Mouse (Mus musculus): ENCODE measurements around the gene Klf9.

Gene Klf9

DNA sequence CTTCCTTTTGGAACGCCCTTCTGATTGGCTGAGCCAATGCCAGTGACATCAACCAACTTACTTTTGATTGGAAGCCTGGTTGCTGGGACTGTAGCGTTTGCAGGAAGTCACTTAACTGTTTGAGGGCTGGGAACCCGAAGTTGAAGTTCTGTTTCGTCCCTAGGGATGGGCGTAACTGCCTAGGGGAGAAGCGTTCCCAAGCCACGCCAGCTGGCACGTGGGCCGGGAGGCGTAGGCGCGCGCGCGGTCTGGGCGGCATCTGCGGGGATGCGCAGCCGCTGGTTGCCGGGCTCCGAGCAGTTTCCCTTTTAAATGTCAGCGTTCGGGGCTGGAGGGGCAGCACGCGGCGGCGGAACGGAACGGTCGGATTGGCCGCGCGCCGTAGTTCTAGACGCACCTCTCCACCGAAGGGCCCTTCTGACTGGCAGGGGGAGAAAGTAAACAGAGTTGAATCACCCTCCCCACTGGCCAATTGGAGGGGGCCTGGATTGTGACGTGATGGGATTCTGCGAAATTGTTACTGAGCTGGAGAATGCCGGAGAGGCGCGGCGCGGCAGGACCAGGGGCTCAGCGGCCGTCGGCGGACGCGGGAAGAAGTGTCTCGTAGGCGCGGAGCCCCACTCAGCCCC is at the start of gene Klf9:
TSS of gene Klf9 (plus strand) at position 538 of the 629 bp plus-strand sequence.
- under 1% methylated on average over 52 of the region's 52 CpGs for WGBS

DNA sequence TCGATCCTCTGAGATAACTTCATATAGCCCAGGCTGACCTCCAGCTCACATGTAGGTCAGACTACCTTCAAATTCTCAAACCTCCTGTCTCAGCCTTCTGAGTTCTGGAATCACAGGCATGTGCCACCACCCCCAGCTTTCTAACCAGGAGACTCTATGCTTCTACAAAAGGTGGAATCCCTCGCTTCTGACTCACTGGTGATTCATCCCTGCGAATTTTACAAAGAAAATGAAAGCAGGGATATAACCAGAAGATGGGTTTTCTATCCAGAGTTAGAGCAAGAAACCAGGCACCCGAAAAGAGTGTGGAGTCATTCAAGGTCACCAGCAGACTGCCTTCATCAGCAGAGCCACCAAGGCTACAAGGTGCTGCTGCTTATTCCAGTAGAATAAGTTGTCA is 49.4 kb upstream of the Klf9 start:
- 52% methylated on average over 4 of the region's 4 CpGs for WGBS

DNA sequence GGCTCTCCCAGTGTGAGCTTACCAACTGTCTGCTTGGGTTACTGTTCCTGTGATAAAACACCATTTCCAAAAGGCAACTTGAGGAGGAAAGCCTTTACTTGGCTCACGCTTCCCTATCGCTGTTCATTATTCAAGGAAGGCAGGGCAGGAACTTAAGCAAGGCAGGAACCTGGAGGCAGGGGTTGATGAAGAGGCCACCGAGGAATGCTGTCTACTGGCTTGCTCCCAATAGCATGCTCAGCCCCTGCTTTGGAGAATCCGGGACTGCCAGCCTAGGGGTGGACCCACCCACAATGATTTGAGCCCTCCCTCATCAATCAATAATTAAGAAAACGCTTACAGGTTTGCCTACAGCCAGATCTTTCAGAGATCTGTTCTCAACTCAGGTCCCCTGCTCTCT is 47.5 kb upstream of the Klf9 start:
- WGBS = 87% methylated on average over 5 of the region's 5 CpGs

DNA sequence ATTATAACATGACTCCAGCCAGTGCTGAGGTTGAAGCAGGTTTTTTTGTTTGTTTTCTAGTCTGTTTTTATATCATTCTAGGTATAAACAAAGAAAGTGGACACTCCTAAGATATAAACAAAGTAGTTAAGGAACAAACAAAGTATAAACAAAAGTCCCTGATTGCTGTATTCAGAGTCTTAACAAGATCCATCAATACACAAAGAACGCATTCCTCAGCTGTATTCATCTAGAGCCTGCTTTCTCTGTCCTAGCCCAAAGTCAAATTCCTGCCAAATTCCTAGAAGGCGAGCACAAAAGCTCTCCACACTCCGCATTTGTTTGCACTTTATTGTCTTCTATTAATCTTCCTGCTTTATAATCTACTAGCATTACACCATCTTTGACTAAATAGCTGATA is 46.1 kb upstream of the Klf9 start:
- WGBS = 80% methylated on average over 3 of the region's 3 CpGs

DNA sequence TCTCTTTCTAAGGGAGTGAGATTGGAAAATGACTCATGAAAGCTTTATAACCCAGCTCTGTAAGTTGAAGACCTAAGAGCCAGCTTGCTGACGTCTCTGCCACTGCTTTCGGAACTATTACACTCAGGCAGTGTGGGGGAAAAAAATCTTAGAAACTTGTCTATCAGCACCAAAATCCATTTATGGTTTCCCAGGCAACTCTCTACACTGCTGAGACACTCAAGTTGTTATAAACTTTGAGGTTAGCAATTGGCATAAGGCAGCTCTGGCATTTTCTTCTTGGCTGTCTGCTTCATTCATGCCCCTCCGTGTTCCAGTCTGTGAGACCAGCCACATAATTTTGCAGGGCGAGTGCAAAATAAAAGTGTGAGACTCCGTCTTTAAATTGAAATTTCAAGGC is 34.2 kb upstream of the Klf9 start:
- 47% methylated on average over 5 of the region's 5 CpGs for WGBS

DNA sequence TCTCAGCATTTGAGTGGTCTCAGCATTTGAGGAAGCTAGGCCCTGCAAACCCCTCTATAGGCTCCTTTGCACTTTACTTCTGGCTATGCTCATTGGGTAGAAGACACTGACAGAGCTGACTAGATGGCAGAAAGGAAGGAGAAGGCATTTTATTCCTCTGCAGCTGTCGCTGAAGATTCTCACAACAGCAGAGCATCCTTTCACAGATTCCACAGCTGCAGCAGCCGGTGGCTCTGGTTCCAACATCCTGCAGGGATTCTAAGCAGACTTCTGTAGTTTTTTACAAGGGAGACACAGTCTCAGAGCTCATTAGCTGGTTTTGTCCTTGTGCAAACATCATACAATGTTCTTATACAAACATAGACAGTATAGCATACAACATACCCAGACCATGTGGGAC is 33.7 kb upstream of the Klf9 start:
- 27% methylated on average over 2 of the region's 2 CpGs for WGBS

DNA sequence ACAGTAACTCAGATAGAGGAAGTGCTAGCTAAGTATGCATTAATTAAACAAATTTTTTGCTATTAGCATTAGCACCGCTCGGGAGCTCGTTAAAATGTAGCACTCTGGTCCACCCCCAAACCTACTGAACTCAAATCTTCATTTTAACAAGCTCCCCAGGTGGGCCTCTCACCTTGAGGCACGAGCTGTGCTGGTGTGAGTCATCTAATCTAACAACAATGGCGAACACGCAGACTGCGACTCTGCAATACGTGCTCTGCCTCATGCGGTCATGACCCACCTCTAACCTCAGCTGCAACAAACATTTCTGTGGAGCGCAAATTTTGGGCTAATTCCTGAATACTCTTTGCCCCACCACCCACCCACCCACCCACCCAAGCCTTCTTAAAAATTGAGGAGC is 19.2 kb upstream of the Klf9 start:
- 62% methylated on average over 10 of the region's 10 CpGs for WGBS

DNA sequence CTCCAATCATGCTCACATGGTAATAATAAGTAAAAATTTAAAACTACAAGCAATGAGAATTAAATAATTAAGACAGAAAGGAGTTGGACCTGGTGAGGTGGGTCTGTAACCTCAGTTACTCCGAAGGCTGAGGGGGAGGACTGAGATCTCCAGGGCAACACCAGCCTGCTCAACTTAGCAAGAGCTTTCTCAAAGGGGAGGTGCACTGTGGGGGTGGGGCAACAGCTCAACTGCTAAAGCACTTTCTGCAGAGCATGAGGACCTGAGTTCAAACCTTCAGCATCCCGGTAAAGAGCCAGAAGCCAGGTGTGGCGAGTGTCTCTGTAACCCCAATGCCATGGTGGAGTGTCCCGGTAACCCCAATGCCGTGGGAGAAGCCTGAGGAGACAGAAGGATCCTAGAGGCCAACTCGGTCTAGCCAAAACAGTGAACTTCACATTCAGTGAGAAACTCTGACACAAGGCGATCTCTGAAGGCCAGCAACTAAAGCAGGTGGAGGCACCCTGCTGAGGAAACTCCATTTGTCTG is 16.9 kb upstream of the Klf9 start:
- WGBS = 90% methylated on average over 7 of the region's 7 CpGs

DNA sequence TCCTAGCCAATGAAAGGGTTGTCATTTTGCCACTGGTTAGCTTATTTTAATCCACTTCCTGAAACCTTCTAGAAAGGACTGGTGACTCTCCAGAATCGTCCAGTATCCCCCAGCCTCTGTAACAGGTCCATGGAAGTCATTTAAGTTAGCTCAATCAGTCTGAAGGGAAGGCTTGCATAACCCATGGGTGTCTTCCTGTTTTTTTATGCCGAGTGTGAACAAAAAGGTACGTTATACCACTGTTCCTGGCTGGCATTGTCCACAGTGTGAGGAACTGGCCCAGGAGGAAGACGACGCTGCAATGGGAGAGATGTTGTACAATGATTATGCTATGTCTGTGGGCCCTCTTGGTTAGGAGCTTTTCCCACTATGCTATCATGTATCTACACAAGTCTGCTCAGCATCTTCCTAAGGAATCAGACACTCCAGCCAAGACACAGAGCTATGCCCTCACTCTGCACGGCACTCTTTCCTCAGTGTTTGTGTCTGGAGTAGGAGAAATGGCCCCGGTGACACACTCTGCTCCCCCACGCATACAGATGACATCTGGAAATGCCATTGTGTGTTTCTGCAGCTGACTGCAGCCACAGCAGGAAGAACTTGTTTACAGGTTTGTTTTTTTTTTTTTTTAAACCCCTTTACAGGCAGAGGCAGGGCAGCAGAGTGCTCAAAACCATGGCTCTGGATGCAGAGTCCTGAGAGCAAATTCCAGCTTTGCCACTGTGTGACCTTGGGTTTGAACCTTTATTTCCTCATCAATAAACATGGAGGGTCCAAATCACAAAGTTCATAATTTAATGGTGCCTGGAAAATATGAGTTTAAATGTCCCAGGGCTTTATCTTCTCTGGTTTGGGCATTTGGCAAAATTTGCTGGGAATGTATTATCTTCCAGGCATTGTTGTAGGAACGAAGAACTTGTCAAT is 15.5 kb upstream of the Klf9 start:
- WGBS = 71% methylated on average over 9 of the region's 9 CpGs

DNA sequence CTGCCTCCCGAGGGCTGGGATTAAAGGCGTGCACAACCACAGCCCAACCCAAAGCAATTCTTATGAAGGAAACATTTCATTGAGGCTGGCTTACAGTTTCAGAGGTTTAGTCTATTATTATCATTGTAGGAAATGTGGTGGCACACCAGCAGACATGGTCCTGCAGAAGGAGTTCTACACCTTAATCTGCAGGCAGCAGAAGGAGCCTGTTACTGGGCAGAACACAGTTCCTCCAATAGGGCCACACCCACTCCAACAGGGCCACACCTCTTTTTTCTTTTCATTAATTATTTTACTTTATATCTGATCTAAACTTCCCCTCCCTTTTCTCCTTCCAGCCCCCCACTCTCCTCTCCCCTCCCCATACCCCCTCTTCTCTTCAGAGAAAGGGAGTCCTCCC is 11.1 kb upstream of the Klf9 start:
- WGBS = 98% methylated on average over 2 of the region's 2 CpGs

DNA sequence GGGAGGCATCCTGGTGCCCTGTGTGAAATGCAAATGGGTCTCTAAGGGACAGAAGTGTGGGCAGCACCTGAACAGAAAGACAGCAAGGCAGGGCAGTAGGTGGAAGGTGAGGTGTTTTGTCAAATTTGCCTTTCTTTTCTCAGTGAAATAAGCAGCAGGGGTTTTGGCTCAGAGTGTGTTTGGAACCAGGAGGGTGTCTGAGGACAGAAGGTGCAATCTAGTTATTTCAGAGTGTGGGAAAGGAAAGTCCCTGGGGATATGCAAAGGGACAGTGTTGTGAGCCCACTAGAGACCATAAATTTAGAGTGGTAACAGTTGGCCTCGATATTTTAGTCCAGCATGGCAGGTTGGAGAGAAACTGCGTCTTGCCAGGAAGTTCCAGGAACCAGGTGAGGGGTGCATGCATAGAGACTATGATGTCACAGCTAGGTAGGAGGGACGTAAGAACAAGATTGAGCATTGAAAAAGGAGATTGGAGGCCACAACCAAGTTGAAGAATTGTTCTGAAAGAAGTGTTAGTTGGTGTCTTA is 8.9 kb upstream of the Klf9 start:
- WGBS = 62% methylated on average over 3 of the region's 3 CpGs

DNA sequence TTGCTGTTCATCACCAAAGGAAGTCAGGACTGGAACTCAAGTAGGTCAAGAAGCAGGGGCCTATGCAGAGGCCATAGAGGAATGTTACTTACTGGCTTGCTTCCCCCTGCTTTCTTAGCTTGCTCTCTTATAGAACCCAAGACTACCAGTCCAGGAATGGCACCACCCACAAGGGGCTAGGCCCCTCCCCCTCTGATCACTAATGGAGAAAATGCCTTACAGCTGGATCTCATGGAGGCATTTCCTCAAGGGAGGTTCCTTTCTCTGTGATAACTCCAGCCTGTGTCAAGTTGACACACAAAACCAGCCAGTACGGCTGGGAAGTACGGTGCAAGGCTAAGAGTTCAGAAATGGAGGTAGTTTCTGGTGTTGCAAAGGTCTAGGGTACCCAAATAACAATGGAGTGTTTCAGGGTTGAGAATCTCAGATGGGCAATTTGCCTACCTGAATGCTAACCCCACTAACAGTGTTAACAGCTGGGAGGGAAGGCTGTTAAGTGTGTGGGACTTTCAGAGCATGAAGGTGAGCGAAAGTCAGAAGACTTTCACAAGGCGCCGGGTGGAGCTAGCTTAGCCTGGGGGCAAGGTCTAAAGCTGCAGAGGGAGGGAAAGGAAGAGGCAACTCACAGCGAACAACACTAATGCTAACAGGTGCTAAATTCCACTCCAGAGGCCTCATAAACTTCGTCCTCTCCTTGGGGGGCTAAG is 8.2 kb upstream of the Klf9 start:
- WGBS = 69% methylated on average over 7 of the region's 7 CpGs

DNA sequence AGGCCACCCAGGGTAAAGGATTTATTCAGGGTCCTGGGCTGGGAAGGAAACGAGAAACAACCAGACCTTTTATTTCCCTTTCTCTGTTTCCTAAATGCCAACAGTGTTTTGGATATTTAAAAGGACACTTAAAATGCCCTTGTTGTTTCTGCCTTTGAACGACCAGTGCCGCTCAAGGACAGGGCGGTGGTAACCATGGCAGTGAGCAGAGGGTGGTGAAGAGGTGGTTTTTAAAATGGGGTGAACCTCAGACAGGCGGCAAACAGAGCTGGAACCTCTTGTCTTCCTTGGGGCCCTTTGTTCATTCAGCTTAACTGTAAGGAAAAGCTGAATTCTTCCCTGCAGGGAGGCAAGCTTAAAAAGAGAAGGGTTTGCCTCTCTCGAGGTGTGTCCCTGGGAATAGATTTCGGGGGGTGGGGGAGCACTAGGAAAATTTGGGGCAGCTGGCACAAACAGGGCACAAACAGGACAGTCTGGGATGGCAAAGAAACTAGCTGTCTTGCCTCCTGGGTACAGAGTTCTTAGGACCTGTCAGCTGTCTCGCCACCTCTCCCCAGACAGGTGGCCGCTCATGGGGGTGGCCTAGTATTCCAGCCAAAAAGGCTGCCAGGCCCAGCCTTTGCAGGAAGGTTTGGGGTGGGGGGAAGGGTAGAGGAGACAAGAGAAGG is 7.5 kb upstream of the Klf9 start:
- WGBS = 29% methylated on average over 9 of the region's 9 CpGs

DNA sequence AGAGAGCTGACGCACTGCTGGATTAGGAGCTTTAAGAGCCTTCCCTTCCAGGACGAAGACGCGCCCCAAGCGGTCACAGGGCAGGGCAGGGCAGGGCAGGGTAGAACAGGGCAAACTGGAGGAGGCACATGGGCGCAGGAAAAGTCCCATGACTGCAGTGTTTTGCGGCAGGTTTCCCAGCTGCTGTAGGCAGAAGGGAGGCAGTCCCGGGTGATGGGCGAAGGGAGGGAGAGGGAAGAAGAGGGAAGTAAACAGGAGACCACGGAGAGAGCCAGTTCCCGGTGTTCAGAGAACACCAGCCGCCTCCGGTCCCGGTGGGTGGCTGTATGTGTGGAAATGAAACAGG is 7.0 kb upstream of the Klf9 start:
- WGBS = 8% methylated on average over 14 of the region's 14 CpGs

DNA sequence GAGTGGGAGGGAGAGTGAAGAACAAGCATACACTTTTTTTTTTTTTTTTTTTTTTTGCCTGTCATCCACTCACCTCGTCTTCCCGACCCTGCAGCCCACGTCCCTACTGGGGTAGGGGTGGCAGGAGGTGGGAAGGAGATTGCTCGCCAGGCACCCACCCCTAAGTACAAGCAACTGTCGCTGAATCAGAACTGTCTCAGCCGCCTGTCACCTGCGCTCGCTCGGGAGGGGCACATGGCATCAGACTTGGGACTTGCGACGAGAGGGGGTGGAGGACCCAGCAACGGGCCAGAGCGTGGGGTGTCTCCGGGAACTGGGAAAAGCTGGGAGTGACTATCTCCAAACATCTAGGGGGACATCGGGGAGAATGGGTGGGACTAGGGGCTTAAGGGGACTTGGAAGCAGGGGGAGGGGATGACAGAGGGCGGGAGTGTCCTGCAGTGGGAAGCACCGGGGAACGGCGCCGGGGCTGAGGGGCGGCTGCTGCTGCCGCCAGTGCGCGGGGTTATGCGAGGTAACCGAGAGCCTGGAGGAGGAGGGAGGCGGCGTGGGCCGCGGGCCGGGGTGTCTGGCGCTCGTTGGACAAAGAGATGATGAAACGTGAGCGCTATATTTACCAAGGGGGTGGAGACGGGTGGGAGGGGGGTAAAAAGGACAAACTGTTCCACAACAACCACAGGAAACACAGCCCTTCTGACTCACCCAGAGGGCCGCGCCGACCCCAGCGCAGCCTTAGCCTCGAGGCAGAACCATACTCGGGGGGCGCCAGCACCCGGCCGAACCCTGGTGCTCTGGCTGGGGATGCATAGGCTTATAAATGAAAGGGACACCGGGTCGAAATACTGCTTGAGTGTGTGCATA is 6.4 kb upstream of the Klf9 start:
- 1% methylated on average over 47 of the region's 47 CpGs for WGBS

DNA sequence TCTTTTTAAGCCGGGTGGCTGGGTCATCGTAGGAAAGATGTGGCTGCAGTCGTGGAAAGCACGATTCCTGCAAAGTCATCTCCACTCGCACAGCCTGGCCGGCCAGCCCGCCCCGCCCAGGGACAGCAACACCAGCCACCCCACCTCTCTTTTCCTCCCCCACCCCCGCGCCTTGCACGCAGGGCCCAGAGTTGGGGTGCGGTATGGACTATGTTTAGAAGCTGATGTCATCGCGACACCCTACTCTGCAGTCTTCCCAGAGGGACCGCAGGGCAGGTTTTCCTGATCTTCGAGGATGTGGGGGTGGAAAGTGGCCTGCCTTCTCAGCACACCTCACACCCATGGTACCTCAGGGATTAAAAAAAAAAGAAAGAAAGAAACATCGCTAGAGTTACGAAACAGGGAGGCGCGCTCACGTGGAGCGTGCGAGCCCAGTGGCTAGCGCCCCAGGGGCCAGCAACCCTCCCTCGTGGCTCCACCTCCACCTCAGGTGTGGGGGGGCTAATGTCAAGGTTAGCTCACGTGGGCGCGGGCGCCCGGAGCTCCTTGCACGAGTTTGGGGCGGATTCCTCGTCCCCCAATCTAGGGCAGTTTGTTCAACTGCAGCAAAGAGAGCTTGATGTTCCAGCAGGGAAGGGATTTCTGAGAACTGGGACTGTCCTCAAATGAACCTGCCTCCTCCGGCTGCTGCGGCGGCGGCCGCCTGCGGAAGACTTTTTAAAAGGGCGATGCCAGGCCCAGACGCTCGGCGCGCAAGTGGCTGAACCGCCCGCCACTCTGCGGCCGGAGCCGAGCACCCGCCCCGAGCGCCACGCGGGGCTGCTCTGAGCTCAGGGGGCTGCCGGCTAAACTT is 5.5 kb upstream of the Klf9 start:
- under 1% methylated on average over 55 of the region's 55 CpGs for WGBS

DNA sequence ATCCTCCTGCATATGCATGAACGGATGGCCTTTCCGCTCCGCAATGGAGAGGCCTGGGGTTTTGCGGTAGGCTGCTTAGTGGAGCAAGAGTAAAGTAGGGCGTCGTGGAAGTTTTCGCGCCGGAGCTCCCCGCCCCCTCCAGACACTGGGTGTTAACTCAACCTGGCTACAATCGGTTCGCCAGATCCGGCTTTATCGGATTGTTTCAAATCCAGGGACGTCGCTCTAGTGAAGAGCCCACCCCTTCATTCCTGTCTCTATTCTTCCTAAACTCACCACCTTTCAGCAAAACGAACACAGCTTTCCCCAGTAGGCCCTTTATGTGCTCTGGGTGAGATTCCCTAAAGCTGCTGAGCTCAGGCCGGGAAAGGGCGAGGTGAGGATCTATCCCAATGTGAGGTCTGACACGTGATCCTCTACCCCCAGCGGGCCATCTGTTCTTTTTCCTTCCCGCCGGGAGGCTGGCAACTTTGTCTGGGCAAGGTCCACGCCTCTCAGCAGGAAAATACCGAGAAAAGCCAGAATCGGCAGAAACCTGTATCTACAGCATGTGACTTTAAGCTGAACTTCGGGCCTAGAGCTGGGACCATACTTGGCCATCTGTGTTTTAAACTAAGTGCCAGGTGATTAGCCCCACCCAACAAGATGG is 4.7 kb upstream of the Klf9 start:
- WGBS = 4% methylated on average over 27 of the region's 27 CpGs

DNA sequence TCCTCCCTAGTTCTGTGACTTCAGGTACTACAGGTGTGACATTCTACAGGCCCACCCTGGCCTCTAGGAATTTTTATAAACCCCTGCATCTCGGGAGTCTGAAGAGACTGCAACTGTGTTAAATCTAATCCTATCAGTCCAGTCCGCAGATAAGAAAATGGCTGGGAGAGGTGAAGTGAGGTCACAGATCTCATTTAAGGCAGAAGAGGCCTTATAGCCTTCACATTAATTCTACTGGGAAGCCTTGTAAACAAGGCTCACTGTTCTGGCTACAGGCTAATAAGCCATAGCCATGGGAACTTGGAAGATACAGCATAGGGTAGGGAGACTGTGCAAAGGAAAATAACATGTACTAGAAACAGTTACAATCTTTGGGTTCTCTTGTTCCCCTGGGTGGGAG is 3.7 kb upstream of the Klf9 start:
- 53% methylated on average over 2 of the region's 2 CpGs for WGBS

DNA sequence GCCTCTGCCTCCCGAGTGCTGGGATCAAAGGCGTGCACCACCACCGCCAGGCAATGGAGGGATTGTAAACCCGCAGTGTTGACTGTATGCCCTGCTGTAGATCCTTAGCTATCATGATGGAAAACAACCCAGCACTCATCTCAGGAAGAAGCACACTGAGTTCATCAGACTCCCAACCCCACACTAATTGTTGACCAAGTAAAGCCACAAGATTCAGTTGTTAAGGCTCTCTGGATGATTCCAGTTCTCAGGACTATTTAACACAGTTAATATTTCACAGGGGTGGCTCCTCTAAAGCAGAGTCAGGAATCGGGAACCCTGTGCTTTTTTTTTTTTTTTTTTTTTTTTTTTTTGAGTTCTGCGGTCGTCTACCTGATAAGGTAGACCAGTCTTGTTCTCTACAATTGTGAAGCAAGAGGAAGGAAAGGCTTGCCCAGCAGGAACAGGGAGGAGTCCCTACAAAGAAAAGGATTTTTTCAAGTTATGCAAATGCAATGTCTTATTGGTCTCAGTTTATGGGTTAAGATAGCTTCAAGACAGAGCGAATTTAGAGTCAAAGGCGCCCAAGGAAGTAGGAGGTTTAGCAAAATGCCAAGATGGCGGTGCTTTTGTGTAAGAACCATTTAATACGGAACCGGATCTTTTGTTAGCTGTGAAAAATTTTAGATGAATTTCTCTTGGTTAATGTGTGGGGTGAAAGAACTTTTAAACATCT is 1.1 kb upstream of the Klf9 start:
- WGBS = 38% methylated on average over 12 of the region's 12 CpGs
